ENCODE assay signal across 12 mouse cellular contexts in the genomic region with DNA sequence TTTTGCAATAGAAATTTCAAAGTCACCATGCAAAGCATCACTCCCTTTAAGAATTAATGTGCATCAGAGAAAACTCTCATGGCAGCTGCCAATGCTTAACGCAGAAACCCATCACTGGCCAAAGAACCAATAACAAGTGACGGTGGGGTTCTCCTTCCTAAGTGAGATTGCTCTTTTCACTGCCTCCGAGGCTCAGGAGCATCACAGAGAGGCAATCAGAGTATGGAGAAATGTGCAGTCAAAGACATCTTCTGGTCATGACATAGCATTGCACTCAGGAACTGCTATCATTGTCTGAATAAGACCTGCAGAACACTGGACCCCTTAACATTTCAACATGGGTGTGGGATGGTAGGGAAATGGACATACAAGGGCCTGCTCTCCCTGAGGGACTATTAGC.
DNase-seq lines count a peak whose midpoint lies in the region; ATAC-seq and TF ChIP-seq lines count a peak whose summit lies in the region.
"Had no signal": no experiment of that assay in that cellular context is flagged by ENCODE, and none has a peak within 500 bp of the region (broad histone marks: within the 10 kb centered on the region; RNA-seq: fewer than 3 reads in every experiment).

No protein-coding gene starts in this region.

- no peaks in the 10 kb centered on the region; the same call in 1 of the 2 replicates for H3K4me1 ChIP-seq in cerebellum, adult 2 months (ENCODE audit: control insufficient read depth, insufficient read depth, low read length)
- H3K4me1 ChIP-seq in hindbrain, embryonic 16.5 days (ENCODE audit: control insufficient read depth, insufficient read depth, low read depth, low read length), result no peaks in the 10 kb centered on the region
- peaks cover 3% of the 10 kb centered on the region; the same call in 1 of the 2 replicates for H3K4me1 ChIP-seq in hindbrain, embryonic 10.5 days (replicated peaks)
- H3K4me1 ChIP-seq in cortical plate, adult 2 months (ENCODE audit: control insufficient read depth, insufficient read depth, low read length), result no peaks in the 10 kb centered on the region

- no peak overlapping the region for H3K4me3 ChIP-seq in cerebellum, adult 2 months (replicated peaks; ENCODE audit: insufficient read depth, low read depth, low read length)
- H3K4me3 ChIP-seq in hindbrain, embryonic 16.5 days (ENCODE audit: low read length), result no peak overlapping the region
- H3K4me3 ChIP-seq in hindbrain, embryonic 10.5 days, result no peak overlapping the region
- H3K4me3 ChIP-seq in cortical plate, adult 2 months (ENCODE audit: insufficient read depth, low read length), result no peak overlapping the region

- TF ChIP-seq POLR2A in cerebellum, adult 2 months (IDR thresholded peaks at IDR 0.05; ENCODE audit: borderline replicate concordance, insufficient read depth, low read length), result no peak
- no peak for TF ChIP-seq POLR2A in cortical plate, adult 2 months (IDR thresholded peaks at IDR 0.05; ENCODE audit: extremely low read depth, insufficient read depth, low read length)

- H3K9ac ChIP-seq in hindbrain, embryonic 16.5 days (ENCODE audit: low read depth, low read length), result no peak overlapping the region

- WGBS in cerebellum, adult 2 months, result 24% methylated on average over 3 of the region's 3 CpGs
- 45% methylated on average over 3 of the region's 3 CpGs for WGBS in hindbrain, embryonic 16.5 days
- 68% methylated on average over 3 of the region's 3 CpGs for WGBS in hindbrain, embryonic 10.5 days

- no peak for DNase-seq in cerebellum, adult 2 months
- no peak for DNase-seq in cerebellum, postnatal 4 days (ENCODE audit: low spot score in 2 of 2)
- no peak for DNase-seq in hindbrain, embryonic 10.5 days (ENCODE audit: low spot score)
- DNase-seq in 3T3-L1 (ENCODE audit: low read depth, low spot score), result peak; percentile 10
- no peak for DNase-seq in urinary bladder, postnatal 14 days (ENCODE audit: low spot score)
- DNase-seq in ovary, postnatal 14 days (ENCODE audit: low spot score), result no peak
- DNase-seq: adrenal gland, adult 2 months; kidney, postnatal 10 days; spleen, adult 18-20 months had no signal

- no peak overlapping the region for H3K27ac ChIP-seq in cerebellum, adult 2 months (ENCODE audit: insufficient read depth, low read length)
- no peak overlapping the region for H3K27ac ChIP-seq in hindbrain, embryonic 16.5 days (ENCODE audit: low read depth, low read length)
- no peak overlapping the region for H3K27ac ChIP-seq in hindbrain, embryonic 10.5 days
- no peak overlapping the region for H3K27ac ChIP-seq in cortical plate, adult 2 months (ENCODE audit: insufficient read depth, low read length)
- H3K27ac ChIP-seq: macrophage had no signal

- peak; percentile 32; the same call in 1 of the 2 replicates for TF ChIP-seq CTCF in cerebellum, adult 2 months (IDR thresholded peaks at IDR 0.05; ENCODE audit: borderline replicate concordance, insufficient read depth, low read depth, low read length)
- peak; percentile 30; the same call in 1 of the 2 replicates for TF ChIP-seq CTCF in cortical plate, adult 2 months (IDR thresholded peaks at IDR 0.05; ENCODE audit: extremely low read depth, insufficient read depth, low read length)

- no peaks in the 10 kb centered on the region for H3K36me3 ChIP-seq in hindbrain, embryonic 16.5 days (ENCODE audit: control insufficient read depth, insufficient read depth, low read length)
- no peaks in the 10 kb centered on the region for H3K36me3 ChIP-seq in hindbrain, embryonic 10.5 days

- peak; percentile 51; the same call in 1 of the 2 replicates for ATAC-seq in hindbrain, embryonic 16.5 days

- H3K4me2 ChIP-seq in hindbrain, embryonic 16.5 days (ENCODE audit: low read length), result no peak overlapping the region

- H3K27me3 ChIP-seq in cerebellum, adult 2 months (ENCODE audit: control insufficient read depth, insufficient read depth, low read length), result no peaks in the 10 kb centered on the region
- no peaks in the 10 kb centered on the region for H3K27me3 ChIP-seq in hindbrain, embryonic 16.5 days (replicated peaks; ENCODE audit: control insufficient read depth, insufficient read depth, low read length)
- H3K27me3 ChIP-seq in hindbrain, embryonic 10.5 days (ENCODE audit: insufficient read depth, poor library complexity, severe bottlenecking), result no peaks in the 10 kb centered on the region

- H3K9me3 ChIP-seq in hindbrain, embryonic 16.5 days (ENCODE audit: control insufficient read depth, low read length), result no peaks in the 10 kb centered on the region
- H3K9me3 ChIP-seq in hindbrain, embryonic 10.5 days, result no peaks in the 10 kb centered on the region
